Mouse (Mus musculus) Muller cell, postnatal 12 days (primary cell): Measurements from ENCODE around the gene Bean1.

Source experiments
- DNase-seq: peaks from one replicate; pipeline ENCODE4 v3.0.0-alpha.2; 2015; ENCODE audit errors: inconsistent ontology term

Bean1 gene

GRCm38 (mm10) chr8:104170118-104171049, at the start of gene Bean1:
Gene Bean1, plus strand, starts transcription at chr8:104170442.
- peak; percentile 71 for DNase-seq

- DNase-seq = peak; percentile 33
These were observed 48.4 kb upstream of the Bean1 start for GRCm38 (mm10) chr8:104121640-104122416.

GRCm38 (mm10) chr8:104123080-104123657, 47.1 kb upstream of the Bean1 start:
- no peak for DNase-seq

- no peak for DNase-seq
These were observed 45.7 kb upstream of the Bean1 start for GRCm38 (mm10) chr8:104124534-104124933.

- no peak for DNase-seq
These were observed 42.9 kb upstream of the Bean1 start for GRCm38 (mm10) chr8:104127160-104127883.

GRCm38 (mm10) chr8:104130916-104131315, 39.3 kb upstream of the Bean1 start:
- DNase-seq = no peak

GRCm38 (mm10) chr8:104131414-104131975, 38.7 kb upstream of the Bean1 start:
- DNase-seq = peak; percentile 34

- no peak for DNase-seq
These were observed 35.7 kb upstream of the Bean1 start for GRCm38 (mm10) chr8:104134521-104134920.

- no peak for DNase-seq
These were observed 34.0 kb upstream of the Bean1 start for GRCm38 (mm10) chr8:104136277-104136676.

GRCm38 (mm10) chr8:104137636-104138035, 32.6 kb upstream of the Bean1 start:
- no peak for DNase-seq

- DNase-seq = no peak
These were observed 29.6 kb upstream of the Bean1 start for GRCm38 (mm10) chr8:104140611-104141010.

- no peak for DNase-seq
These were observed 27.8 kb upstream of the Bean1 start for GRCm38 (mm10) chr8:104142415-104142814.

GRCm38 (mm10) chr8:104143379-104143778, 26.9 kb upstream of the Bean1 start:
- no peak for DNase-seq

GRCm38 (mm10) chr8:104144434-104145216, 25.6 kb upstream of the Bean1 start:
- no peak for DNase-seq

- DNase-seq = peak; percentile 64
These were observed 24.1 kb upstream of the Bean1 start for GRCm38 (mm10) chr8:104145981-104146689.

- no peak for DNase-seq
These were observed 23.3 kb upstream of the Bean1 start for GRCm38 (mm10) chr8:104146717-104147494.

GRCm38 (mm10) chr8:104147947-104148346, 22.3 kb upstream of the Bean1 start:
- no peak for DNase-seq

- no peak for DNase-seq
These were observed 9.5 kb upstream of the Bean1 start for GRCm38 (mm10) chr8:104160731-104161130.

GRCm38 (mm10) chr8:104169461-104169860, 781 bp upstream of the Bean1 start:
- DNase-seq = no peak
